Mouse (Mus musculus) kidney, postnatal 0 days (tissue): ENCODE results near the gene Ppp1r1b. TPM values are rescaled to one million over a fixed set of nuclear protein-coding genes. Genes with fewer than 3 reads are reported as not detected.

ENCODE experiments used
- ATAC-seq: fragments of 200-750 bp; cut with Nextera tagmentation; replicated peaks from 2 replicates; pipeline ENCODE4 v1.8.0; 2017; ENCODE audit warnings: low read depth, moderate number of reproducible peaks, moderate TSS enrichment, moderate library complexity; ENCODE audit not compliant: low FRiP score
- DNase-seq: peaks from one replicate; pipeline ENCODE4 v3.0.0-alpha.2; 2016; ENCODE audit warnings: low spot score
- H3K27ac ChIP-seq: fragments of 300-500 bp; sonication (generic); 2 replicates; pipeline ENCODE4 v1.5.1; 2014; ENCODE audit warnings: mild to moderate bottlenecking
- H3K27me3 ChIP-seq: fragments of 300-500 bp; sonication (generic); 2 replicates; pipeline ENCODE4 v1.6.1; 2014; ENCODE audit warnings: low read length, mixed read lengths; ENCODE audit not compliant: insufficient read depth
- H3K36me3 ChIP-seq: fragments of 300-500 bp; sonication (generic); 2 replicates; pipeline ENCODE4 v1.6.1; 2014; ENCODE audit warnings: low read length, mixed read lengths; ENCODE audit not compliant: insufficient read depth
- H3K4me1 ChIP-seq: fragments of 300-500 bp; sonication (generic); replicated peaks from 2 replicates; pipeline ENCODE4 v1.6.1; 2014; ENCODE audit warnings: antibody characterized with exemption, low read length, mixed read lengths; ENCODE audit not compliant: insufficient read depth
- H3K4me2 ChIP-seq: fragments of 300-500 bp; sonication (generic); 2 replicates; pipeline ENCODE4 v1.6.1; 2014; ENCODE audit warnings: mild to moderate bottlenecking, low read length, moderate library complexity, mixed read lengths
- H3K4me3 ChIP-seq: fragments of 300-500 bp; sonication (generic); replicated peaks from 2 replicates; pipeline ENCODE4 v1.5.1; 2014; ENCODE audit warnings: low read depth, low read length
- H3K9ac ChIP-seq: fragments of 300-500 bp; sonication (generic); 2 replicates; pipeline ENCODE4 v1.6.1; 2014; ENCODE audit warnings: low read depth, low read length
- H3K9me3 ChIP-seq: fragments of 300-500 bp; sonication (generic); replicated peaks from 2 replicates; pipeline ENCODE4 v1.6.1; 2016; ENCODE audit warnings: low read length, inconsistent platforms, mixed read lengths
- CTCF ChIP-seq: IDR thresholded peaks from 2 replicates; pipeline ENCODE4 v1.5.1; 2016; ENCODE audit warnings: antibody characterized with exemption, low read depth, mild to moderate bottlenecking, moderate library complexity
- WGBS: fragments of 180-500 bp; shearing (Covaris S2); extraction: QIAGEN DNeasy Blood & Tissue Kit; methylation state at CpG from one replicate; pipeline ENCODE4 v1.1.7; 2014; 5-methylcytosine and 5-hydroxymethylcytosine counted together
- polyA plus RNA-seq: library from polyadenylated mRNA; unstranded; fragments of >200 nt; fragmentation: Nextera tagmentation; extraction: Ambion mirVana; gene quantifications from 2 replicates; pipeline ENCODE4 v1.2.1, GENCODE M21; 2015

The Ppp1r1b gene
- polyA plus RNA-seq, 1 experiment from 2014 or later = 12.1 TPM

DNA sequence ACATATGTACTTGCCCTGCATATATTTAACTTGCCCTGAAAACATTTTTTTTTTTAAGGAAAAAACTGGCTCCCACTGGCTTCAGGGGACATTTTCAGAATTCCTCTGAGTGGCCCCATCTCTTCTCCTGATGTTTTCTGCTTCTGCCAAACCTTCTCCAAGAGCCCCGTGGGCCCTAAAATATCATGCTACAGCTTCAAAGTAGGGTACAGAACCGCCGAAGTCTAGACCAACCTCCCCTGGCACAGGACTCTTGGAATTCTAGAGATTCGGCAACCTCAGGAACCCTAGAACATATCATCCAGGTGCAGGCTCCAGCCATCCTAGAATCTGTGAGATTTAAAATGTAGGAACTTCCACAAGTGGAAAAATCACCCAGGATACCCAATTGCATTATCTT, 28.7 kb upstream of the Ppp1r1b start:
- Histone ChIP-seq H3K27me3 (peaks cover 88% of the 10 kb centered on the region), H3K9me3 (no peaks in the 10 kb centered on the region), H3K27ac (no peak overlapping the region), H3K4me1 (no peaks in the 10 kb centered on the region), H3K4me2 (no peak overlapping the region), H3K36me3 (no peaks in the 10 kb centered on the region), H3K4me3 (no peak overlapping the region), H3K9ac (no peak overlapping the region)
- ATAC-seq (no peak), DNase-seq (no peak)
- WGBS = 11% methylated on average over 4 of the region's 4 CpGs
- no peak for TF ChIP-seq CTCF

GRCm38 (mm10) chr11:98319944-98320343, 28.3 kb upstream of the Ppp1r1b start:
- Histone ChIP-seq H3K27ac (no peak overlapping the region), H3K4me2 (no peak overlapping the region), H3K9me3 (no peaks in the 10 kb centered on the region), H3K36me3 (no peaks in the 10 kb centered on the region), H3K9ac (no peak overlapping the region), H3K4me1 (no peaks in the 10 kb centered on the region), H3K4me3 (no peak overlapping the region), H3K27me3 (peaks cover 92% of the 10 kb centered on the region)
- WGBS = 3% methylated on average over 2 of the region's 2 CpGs
- no peak for TF ChIP-seq CTCF
- ATAC-seq = no peak
- DNase-seq = no peak

GRCm38 (mm10) chr11:98320381-98320780, 27.8 kb upstream of the Ppp1r1b start:
- Histone ChIP-seq H3K27me3 (peaks cover 95% of the 10 kb centered on the region), H3K9ac (no peak overlapping the region), H3K9me3 (no peaks in the 10 kb centered on the region), H3K27ac (no peak overlapping the region), H3K4me2 (no peak overlapping the region), H3K4me3 (no peak overlapping the region), H3K4me1 (no peaks in the 10 kb centered on the region), H3K36me3 (no peaks in the 10 kb centered on the region)
- WGBS = 8% methylated on average over 12 of the region's 12 CpGs
- ATAC-seq (no peak), DNase-seq (no peak)
- no peak for TF ChIP-seq CTCF

DNA sequence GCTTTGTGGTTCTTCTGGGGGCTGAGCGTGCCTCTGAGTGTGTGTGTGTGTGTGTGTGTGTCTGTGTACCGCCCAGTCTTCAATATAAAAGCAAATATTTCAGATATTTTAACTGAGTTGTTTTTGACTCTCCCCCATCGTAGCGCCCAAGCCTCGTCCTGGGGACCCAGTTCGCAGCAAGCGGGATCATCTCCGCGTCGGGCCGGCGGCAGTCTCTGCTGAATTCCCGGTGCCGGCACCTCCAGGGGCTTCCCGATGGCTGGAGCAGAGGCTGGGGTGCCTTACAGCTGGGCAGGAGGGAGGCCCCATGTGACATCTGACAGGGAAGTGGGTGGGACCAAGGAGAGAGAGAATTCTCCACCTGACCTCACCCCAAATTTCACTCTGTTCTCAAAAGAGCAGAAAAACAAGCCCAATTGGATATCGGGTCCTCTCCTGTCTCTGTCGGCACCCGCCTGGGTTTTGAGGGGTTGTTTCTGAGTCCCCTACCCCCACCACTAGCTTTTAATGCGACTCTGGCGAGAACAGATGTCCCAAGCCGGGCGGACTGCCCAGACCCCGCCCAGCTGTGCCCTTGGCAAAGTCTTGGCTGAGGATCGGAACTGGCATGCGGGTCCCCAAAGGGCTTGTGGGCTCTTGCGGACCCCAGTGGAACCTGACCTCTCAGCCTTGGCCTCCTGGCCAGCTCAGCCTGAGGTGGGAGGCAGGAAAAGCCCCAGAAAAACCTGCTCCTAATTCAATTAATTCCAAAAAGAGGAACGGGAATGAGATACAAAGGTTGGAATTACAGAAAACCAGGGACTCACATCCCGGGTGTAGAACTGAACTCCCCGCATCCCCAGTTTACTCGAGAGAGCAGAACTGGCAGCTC, 27.2 kb upstream of the Ppp1r1b start:
- no peak for TF ChIP-seq CTCF
- WGBS = under 1% methylated on average over 30 of the region's 30 CpGs
- H3K9ac ChIP-seq = no peak overlapping the region
- H3K4me3 ChIP-seq = no peak overlapping the region
- H3K27ac ChIP-seq = no peak overlapping the region
- DNase-seq (no peak), ATAC-seq (no peak)
- no peaks in the 10 kb centered on the region for H3K9me3 ChIP-seq
- H3K4me2 ChIP-seq = no peak overlapping the region
- H3K4me1 ChIP-seq = no peaks in the 10 kb centered on the region
- H3K27me3 ChIP-seq = peaks cover 95% of the 10 kb centered on the region
- no peaks in the 10 kb centered on the region for H3K36me3 ChIP-seq

DNA sequence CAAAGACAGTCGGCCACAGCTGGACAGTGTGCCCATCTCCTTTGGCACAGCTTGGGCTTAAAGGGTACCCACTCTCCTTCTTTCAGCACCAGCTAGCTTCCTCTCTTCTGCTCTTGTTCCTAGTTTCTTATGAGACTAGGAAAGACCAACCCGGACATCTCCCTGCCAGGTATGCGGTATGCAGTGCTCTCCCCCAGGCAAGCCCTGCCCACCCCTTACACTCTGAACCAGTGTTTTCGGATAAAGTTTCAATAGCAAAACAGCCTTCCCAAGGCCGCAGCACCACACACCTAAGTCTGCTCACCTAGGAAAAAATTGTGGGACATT, 26.6 kb upstream of the Ppp1r1b start:
- ATAC-seq (no peak), DNase-seq (no peak)
- Histone ChIP-seq H3K9ac (no peak overlapping the region), H3K27me3 (peaks cover 95% of the 10 kb centered on the region), H3K4me2 (no peak overlapping the region), H3K27ac (no peak overlapping the region), H3K9me3 (no peaks in the 10 kb centered on the region), H3K36me3 (no peaks in the 10 kb centered on the region), H3K4me3 (no peak overlapping the region), H3K4me1 (no peaks in the 10 kb centered on the region)
- TF ChIP-seq CTCF = no peak
- 6% methylated on average over 5 of the region's 5 CpGs for WGBS

DNA sequence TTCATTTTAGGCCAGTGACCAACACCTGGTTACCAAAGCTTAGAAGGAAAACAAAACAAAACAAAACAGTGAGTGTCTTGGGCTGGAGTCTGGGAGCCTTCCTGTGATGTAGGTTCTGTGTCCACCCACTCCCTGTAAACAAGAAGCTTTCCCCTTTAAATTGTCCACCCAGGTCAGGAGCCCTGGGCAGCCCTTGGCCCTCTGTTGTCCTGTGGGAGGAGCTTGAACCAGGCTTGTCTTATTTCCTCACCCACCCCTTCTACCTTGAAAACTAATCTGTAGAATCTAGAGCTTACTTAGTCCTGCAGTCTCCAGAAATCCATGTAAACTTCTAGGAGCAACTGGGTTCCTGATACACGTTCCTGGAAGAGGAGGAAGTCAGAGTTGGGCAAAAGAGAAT, 26.0 kb upstream of the Ppp1r1b start:
- WGBS = 5% methylated on average over 1 of the region's 1 CpGs
- no peak overlapping the region for H3K27ac ChIP-seq
- H3K4me1 ChIP-seq = peaks cover 2% of the 10 kb centered on the region; the same call in 1 of the 2 replicates
- peaks cover 95% of the 10 kb centered on the region for H3K27me3 ChIP-seq
- ATAC-seq (no peak), DNase-seq (no peak)
- no peak overlapping the region for H3K4me3 ChIP-seq
- H3K36me3 ChIP-seq = no peaks in the 10 kb centered on the region
- no peak overlapping the region for H3K4me2 ChIP-seq
- no peaks in the 10 kb centered on the region for H3K9me3 ChIP-seq
- H3K9ac ChIP-seq = no peak overlapping the region
- TF ChIP-seq CTCF = no peak
